Comparison of ENCODE assay signal across 8 mouse cellular contexts in genomic region chr19:17136677-17137460, GRCm38 (mm10).
A peak's percentile ranks its signal among the peaks of the same experiment; 100 is the strongest.
DNase-seq lines count a peak whose midpoint lies in the region; ATAC-seq and TF ChIP-seq lines count a peak whose summit lies in the region.

No protein-coding gene starts in this region.

- peak; percentile 76 for DNase-seq in heart, embryonic 10.5 days (ENCODE audit: low spot score)
- DNase-seq in heart, adult 9 months (ENCODE audit: low spot score in 2 of 2): no peak
- peak; percentile 30 to 46 for DNase-seq in kidney, postnatal 25 days
- DNase-seq in liver, embryonic 14.5 days (ENCODE audit: low read depth in 3 of 3, low spot score in 3 of 3): peak in 1 of 3 experiments; percentile 10
- DNase-seq in right cerebral cortex, adult 2 months (ENCODE audit: low spot score in 2 of 2): peak; percentile 81 to 83
- no peak for DNase-seq in urinary bladder, adult 18-20 months (ENCODE audit: low spot score in 2 of 2)

- peak overlapping the region; percentile 58 for H3K9ac ChIP-seq in heart, embryonic 14.5 days (ENCODE audit: low read length)
- peak overlapping the region; percentile 40; the same call in 1 of the 2 replicates for H3K9ac ChIP-seq in liver, embryonic 14.5 days (replicated peaks)

- ATAC-seq in heart, embryonic 14.5 days (ENCODE audit: insufficient number of reproducible peaks, insufficient read depth, low FRiP score, low read depth): peak; percentile 71; the same call in 1 of the 2 replicates
- no peak for ATAC-seq in liver, embryonic 14.5 days (ENCODE audit: insufficient read depth)

- H3K9me3 ChIP-seq in heart, embryonic 10.5 days: no peaks in the 10 kb centered on the region
- no peaks in the 10 kb centered on the region for H3K9me3 ChIP-seq in heart, embryonic 14.5 days (ENCODE audit: control insufficient read depth, low read length)
- no peaks in the 10 kb centered on the region for H3K9me3 ChIP-seq in liver, embryonic 14.5 days (ENCODE audit: control insufficient read depth, low read length)

- no peak for TF ChIP-seq EP300 in liver, embryonic 14.5 days (IDR thresholded peaks at IDR 0.05; ENCODE audit: low read depth)

- H3K4me2 ChIP-seq in heart, embryonic 14.5 days (ENCODE audit: low read length): peak overlapping the region; percentile 62
- peak overlapping the region; percentile 77 for H3K4me2 ChIP-seq in liver, embryonic 14.5 days (ENCODE audit: low read depth)

- H3K4me3 ChIP-seq in heart, embryonic 10.5 days: peak overlapping the region; percentile 65
- H3K4me3 ChIP-seq in cortical plate, adult 2 months (ENCODE audit: insufficient read depth, low read length): peak overlapping the region; percentile 77
- peak overlapping the region; percentile 46 to 67 for H3K4me3 ChIP-seq in heart, embryonic 14.5 days (ENCODE audit: control insufficient read depth in 1 of 2, insufficient read depth in 1 of 2, low read depth in 1 of 2, low read length in 2 of 2)
- peak overlapping the region; percentile 50 for H3K4me3 ChIP-seq in liver, embryonic 14.5 days (ENCODE audit: insufficient read depth in 1 of 2, low read depth in 2 of 2, low read length in 2 of 2)

- no peaks in the 10 kb centered on the region for H3K36me3 ChIP-seq in heart, embryonic 10.5 days
- no peaks in the 10 kb centered on the region for H3K36me3 ChIP-seq in heart, embryonic 14.5 days (ENCODE audit: control insufficient read depth, insufficient read depth, low read length)
- no peaks in the 10 kb centered on the region for H3K36me3 ChIP-seq in liver, embryonic 14.5 days (replicated peaks; ENCODE audit: control insufficient read depth, insufficient read depth, low read depth)

- no peaks in the 10 kb centered on the region for H3K4me1 ChIP-seq in heart, embryonic 10.5 days
- H3K4me1 ChIP-seq in cortical plate, adult 2 months (ENCODE audit: control insufficient read depth, insufficient read depth, low read length): no peaks in the 10 kb centered on the region
- peaks cover 0 to 5% of the 10 kb centered on the region in 2 experiments; a peak in 1 of 4 replicates for H3K4me1 ChIP-seq in heart, embryonic 14.5 days (ENCODE audit: control insufficient read depth in 2 of 2, insufficient read depth in 2 of 2, low read length in 2 of 2)
- peaks cover 3 to 19% of the 10 kb centered on the region in 2 experiments for H3K4me1 ChIP-seq in liver, embryonic 14.5 days (replicated peaks; ENCODE audit: control insufficient read depth in 2 of 2, insufficient read depth in 2 of 2, low read length in 1 of 2)

- TF ChIP-seq CTCF in cortical plate, adult 2 months (IDR thresholded peaks at IDR 0.05; ENCODE audit: extremely low read depth, insufficient read depth, low read length): no peak
- TF ChIP-seq CTCF in liver, embryonic 14.5 days (IDR thresholded peaks at IDR 0.05; ENCODE audit: low read depth): no peak

- TF ChIP-seq POLR2A in cortical plate, adult 2 months (IDR thresholded peaks at IDR 0.05; ENCODE audit: extremely low read depth, insufficient read depth, low read length): peak; percentile 77; the same call in 1 of the 2 replicates

- peaks cover 10% of the 10 kb centered on the region for H3K27me3 ChIP-seq in heart, embryonic 10.5 days (ENCODE audit: insufficient read depth, poor library complexity, severe bottlenecking)
- H3K27me3 ChIP-seq in heart, embryonic 14.5 days (ENCODE audit: control insufficient read depth, insufficient read depth, low read length): no peaks in the 10 kb centered on the region
- peaks cover 6% of the 10 kb centered on the region for H3K27me3 ChIP-seq in liver, embryonic 14.5 days (ENCODE audit: control insufficient read depth, insufficient read depth, low read length)

- 12% methylated on average over 21 of the region's 21 CpGs for WGBS in heart, embryonic 10.5 days
- 11% methylated on average over 21 of the region's 21 CpGs for WGBS in heart, embryonic 14.5 days
- 7% methylated on average over 21 of the region's 21 CpGs for WGBS in liver, embryonic 14.5 days (ENCODE audit: insufficient replicate concordance)

- peak overlapping the region; percentile 71; the same call in 1 of the 2 replicates for H3K27ac ChIP-seq in heart, embryonic 10.5 days
- H3K27ac ChIP-seq in cortical plate, adult 2 months (ENCODE audit: insufficient read depth, low read length): no peak overlapping the region
- no peak overlapping the region for H3K27ac ChIP-seq in heart, embryonic 14.5 days (replicated peaks in 1 of 2; ENCODE audit: control insufficient read depth in 1 of 2, insufficient read depth in 1 of 2, low read depth in 2 of 2, low read length in 2 of 2)
- no peak overlapping the region for H3K27ac ChIP-seq in liver, embryonic 14.5 days

Comparison
In these comparisons a context has a peak if more than half of its experiments do, and no peak if none do; other contexts are left out.
1. DNase-seq: peak in heart, embryonic 10.5 days (single experiment), kidney, postnatal 25 days (2 of 2) and right cerebral cortex, adult 2 months (2 of 2); none in heart, adult 9 months (0 of 2) and urinary bladder, adult 18-20 months (0 of 2).
2. Peak in every context shown above with its lines, with median percentiles within 50 percentile points of each other: H3K4me3 ChIP-seq.